Mouse (Mus musculus) limb, embryonic 11.5 days (tissue): ENCODE results near the gene Ptcd1. TPM values are rescaled to one million over a fixed set of nuclear protein-coding genes. Genes with fewer than 3 reads are reported as not detected.

Experiments used
- ATAC-seq: fragments of 200-750 bp; cut with Nextera tagmentation; 2 replicates; pipeline ENCODE4 v1.8.0; 2017; ENCODE audit warnings: low read depth; ENCODE audit not compliant: insufficient number of reproducible peaks, low FRiP score, low TSS enrichment
- DNase-seq: peaks from one replicate; pipeline ENCODE4 v3.0.0-alpha.2; 2015; ENCODE audit warnings: low spot score
- H3K27ac ChIP-seq: fragments of 300-500 bp; sonication (generic); replicated peaks from 2 replicates; pipeline ENCODE4 v1.5.1; 2014; ENCODE audit warnings: low read depth, mild to moderate bottlenecking, low read length
- H3K27me3 ChIP-seq: fragments of 300-500 bp; sonication (generic); 2 replicates; pipeline ENCODE4 v1.6.1; 2014; ENCODE audit warnings: mild to moderate bottlenecking, low read length, mixed read lengths; ENCODE audit not compliant: control insufficient read depth, insufficient read depth
- H3K36me3 ChIP-seq: fragments of 300-500 bp; sonication (generic); 2 replicates; pipeline ENCODE4 v1.6.1; 2014; ENCODE audit warnings: mild to moderate bottlenecking, low read length, moderate library complexity, mixed read lengths; ENCODE audit not compliant: control insufficient read depth, insufficient read depth
- H3K4me1 ChIP-seq: fragments of 300-500 bp; sonication (generic); 2 replicates; pipeline ENCODE4 v1.6.1; 2014; ENCODE audit warnings: low read length, mixed read lengths; ENCODE audit not compliant: control insufficient read depth, insufficient read depth
- H3K4me2 ChIP-seq: fragments of 300-500 bp; sonication (generic); 2 replicates; pipeline ENCODE4 v1.6.1; 2014; ENCODE audit warnings: low read depth, mild to moderate bottlenecking, moderate library complexity; ENCODE audit not compliant: severe bottlenecking
- H3K4me3 ChIP-seq: fragments of 300-500 bp; sonication (generic); 2 replicates; pipeline ENCODE4 v1.5.1; 2014; ENCODE audit warnings: low read depth, low read length
- H3K9ac ChIP-seq: fragments of 300-500 bp; sonication (generic); 2 replicates; pipeline ENCODE4 v1.6.1; 2014; ENCODE audit warnings: mild to moderate bottlenecking, low read length
- H3K9me3 ChIP-seq: fragments of 300-500 bp; sonication (generic); 2 replicates; pipeline ENCODE4 v1.6.1; 2016; ENCODE audit warnings: low read length; ENCODE audit not compliant: control insufficient read depth
- WGBS: fragments of 180-500 bp; shearing (Covaris S2); extraction: QIAGEN DNeasy Blood & Tissue Kit; methylation state at CpG from one replicate; pipeline ENCODE4 v1.1.7; 2014; 5-methylcytosine and 5-hydroxymethylcytosine counted together
- polyA plus RNA-seq: library from polyadenylated mRNA; unstranded; fragments of >200 nt; fragmentation: Nextera tagmentation; extraction: Ambion mirVana; gene quantifications from 2 replicates; pipeline ENCODE4 v1.2.1, GENCODE M21; 2014

The Ptcd1 gene
- polyA plus RNA-seq, 1 experiment from 2014 or later, result 15.1 TPM

DNA sequence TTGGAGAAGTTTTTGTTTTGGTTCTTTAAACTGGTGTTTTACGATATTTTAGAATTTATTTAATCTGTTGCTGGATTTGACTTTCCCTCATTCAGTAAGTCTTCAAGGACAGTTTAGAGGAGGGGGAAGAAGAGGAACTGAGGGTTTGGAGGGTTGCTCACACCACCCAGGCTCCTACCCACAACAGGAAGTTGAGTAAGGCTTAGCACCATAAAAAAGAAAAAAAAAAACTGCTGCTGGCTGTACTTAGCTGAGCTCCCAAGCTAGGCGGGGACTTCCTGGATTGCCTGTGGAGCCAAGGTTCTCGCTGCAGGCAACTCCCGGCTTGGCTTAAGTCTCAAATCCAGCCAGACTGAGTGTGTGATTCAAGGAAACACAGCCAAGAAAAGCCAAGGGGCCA, 50.6 kb downstream of the Ptcd1 start:
- H3K4me2 ChIP-seq, result no peak overlapping the region
- H3K9ac ChIP-seq, result no peak overlapping the region
- H3K36me3 ChIP-seq, result no peaks in the 10 kb centered on the region
- H3K4me3 ChIP-seq, result no peak overlapping the region
- WGBS, result 35% methylated on average over 4 of the region's 4 CpGs
- DNase-seq, result no peak
- no peak overlapping the region for H3K27ac ChIP-seq
- ATAC-seq, result no peak
- no peaks in the 10 kb centered on the region for H3K27me3 ChIP-seq
- H3K4me1 ChIP-seq, result peaks cover 6% of the 10 kb centered on the region; the same call in 1 of the 2 replicates
- H3K9me3 ChIP-seq, result no peaks in the 10 kb centered on the region

DNA sequence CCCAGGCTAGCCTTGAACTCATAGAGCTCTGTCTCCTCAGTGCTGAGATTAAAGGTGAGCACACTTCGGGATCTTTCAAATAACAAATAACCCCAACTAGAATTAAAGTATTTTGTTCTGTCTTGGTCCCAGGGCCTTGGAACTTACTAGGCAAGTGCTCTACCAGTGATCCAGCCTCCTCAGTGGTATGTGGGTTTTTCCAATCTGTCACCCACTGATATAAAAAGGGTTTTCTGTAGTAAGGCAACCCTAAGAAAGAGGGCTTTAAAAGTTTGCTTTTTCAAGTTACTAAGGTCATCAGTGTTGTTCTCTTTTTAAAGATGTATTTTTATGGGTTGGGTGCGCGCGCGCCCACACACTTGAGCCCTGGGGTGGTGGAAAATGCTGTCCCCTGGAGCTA, 51.2 kb downstream of the Ptcd1 start:
- H3K9me3 ChIP-seq, result no peaks in the 10 kb centered on the region
- no peak overlapping the region for H3K4me2 ChIP-seq
- H3K27me3 ChIP-seq, result no peaks in the 10 kb centered on the region
- WGBS, result 90% methylated on average over 5 of the region's 5 CpGs
- no peaks in the 10 kb centered on the region for H3K36me3 ChIP-seq
- no peak overlapping the region for H3K4me3 ChIP-seq
- ATAC-seq (no peak), DNase-seq (no peak)
- H3K9ac ChIP-seq, result no peak overlapping the region
- H3K27ac ChIP-seq, result no peak overlapping the region
- peaks cover 6% of the 10 kb centered on the region; the same call in 1 of the 2 replicates for H3K4me1 ChIP-seq

DNA sequence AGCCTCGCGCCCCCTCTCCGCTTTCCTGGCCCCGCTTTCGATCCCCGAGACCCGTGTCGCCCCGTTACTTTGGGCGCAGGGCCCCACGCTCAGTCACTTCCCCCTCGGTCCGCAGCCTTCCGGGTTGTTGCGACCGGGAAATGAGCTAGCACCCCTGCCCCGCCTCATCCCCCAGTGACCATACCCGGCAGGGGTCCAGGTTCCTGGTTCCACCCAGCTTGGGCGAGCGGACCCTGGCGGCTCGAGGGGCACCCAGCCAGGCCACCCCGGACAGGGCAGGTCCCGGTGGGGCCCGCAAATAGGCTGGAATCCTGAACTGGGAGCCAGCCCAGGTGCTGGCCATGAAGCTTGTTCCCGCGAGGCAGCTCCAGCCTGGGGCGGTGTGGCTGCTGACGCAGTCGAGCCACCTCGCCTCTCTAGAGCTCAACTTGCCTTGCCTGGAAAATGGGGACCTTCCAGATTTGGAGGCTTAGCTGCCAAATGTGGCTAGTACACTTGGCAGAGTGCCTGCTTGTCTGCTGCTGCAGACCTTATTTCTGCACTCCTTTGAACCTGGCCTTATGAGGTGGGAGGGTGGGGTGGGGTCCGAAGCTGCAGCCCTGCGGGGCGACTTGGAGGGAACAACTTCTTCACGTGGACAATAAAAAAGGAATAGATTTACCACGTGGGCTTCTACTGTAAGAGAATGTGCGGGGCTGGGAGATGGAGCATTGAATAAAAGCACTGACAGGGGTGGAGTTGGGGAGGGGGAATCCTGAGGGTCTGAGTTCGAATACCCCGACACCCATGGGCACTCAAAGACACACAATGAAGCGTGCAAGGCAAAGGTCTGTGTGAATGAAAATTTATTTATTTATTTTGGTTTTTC, 52.1 kb downstream of the Ptcd1 start:
- peak overlapping the region; percentile 74 for H3K4me2 ChIP-seq
- DNase-seq, result peak; percentile 53
- H3K36me3 ChIP-seq, result 0 out of 2 replicates have a peak, but pooled peaks cover 3% of the 10 kb centered on the region
- H3K9ac ChIP-seq, result peak overlapping the region; percentile 42
- ATAC-seq, result 0 out of 2 replicates have a peak, but pooled peaks have one; percentile 10
- no peaks in the 10 kb centered on the region for H3K27me3 ChIP-seq
- no peak overlapping the region for H3K27ac ChIP-seq
- no peaks in the 10 kb centered on the region for H3K9me3 ChIP-seq
- H3K4me1 ChIP-seq, result peaks cover 3% of the 10 kb centered on the region; the same call in 1 of the 2 replicates
- 17% methylated on average over 40 of the region's 40 CpGs for WGBS
- H3K4me3 ChIP-seq, result peak overlapping the region; percentile 64

DNA sequence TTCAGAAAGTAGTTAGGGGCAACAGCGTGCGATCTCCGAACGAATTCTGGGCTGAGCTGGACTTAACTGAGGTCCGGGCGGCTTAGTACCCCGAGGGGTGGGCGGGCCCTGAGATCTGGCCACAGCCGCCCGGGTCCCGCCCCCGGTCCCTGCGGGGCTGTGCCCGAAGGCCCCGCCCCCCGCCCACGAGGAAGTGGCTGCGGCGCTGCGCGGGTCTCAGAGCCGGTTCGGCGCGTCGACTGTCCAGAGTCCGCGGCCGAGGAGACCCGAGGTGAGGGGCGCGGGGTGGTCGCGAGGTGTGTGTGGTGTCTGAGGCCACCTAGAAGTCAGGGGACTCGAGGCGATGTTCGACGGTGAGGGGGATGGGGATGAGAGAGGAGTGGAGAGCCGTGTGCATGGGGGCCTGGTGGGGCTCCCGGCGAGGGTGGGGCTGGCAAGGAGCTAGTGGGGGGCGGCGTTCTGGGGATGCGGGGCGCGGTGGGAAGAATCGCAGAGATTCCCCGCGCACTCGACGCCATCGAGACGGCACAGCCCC, 52.8 kb downstream of the Ptcd1 start, which contains the start of gene Arpc1b:
Gene Arpc1b (plus strand): TSS at position 145 of the 535 bp plus-strand sequence.
- Histone ChIP-seq H3K27ac (no peak within 1 kb of the TSS), H3K4me2 (peak within 1 kb of the TSS; percentile 74), H3K9ac (peak within 1 kb of the TSS; percentile 42), H3K36me3 (0 out of 2 replicates have a peak, but pooled peaks cover 5% of the 10 kb centered on the region), H3K4me1 (peaks cover 3% of the 10 kb centered on the region; the same call in 1 of the 2 replicates), H3K27me3 (no peaks in the 10 kb centered on the region), H3K9me3 (no peaks in the 10 kb centered on the region), H3K4me3 (peak within 1 kb of the TSS; percentile 64)
- ATAC-seq (peak; percentile 52), DNase-seq (peak; percentile 71)
- under 1% methylated on average over 49 of the region's 53 CpGs for WGBS

DNA sequence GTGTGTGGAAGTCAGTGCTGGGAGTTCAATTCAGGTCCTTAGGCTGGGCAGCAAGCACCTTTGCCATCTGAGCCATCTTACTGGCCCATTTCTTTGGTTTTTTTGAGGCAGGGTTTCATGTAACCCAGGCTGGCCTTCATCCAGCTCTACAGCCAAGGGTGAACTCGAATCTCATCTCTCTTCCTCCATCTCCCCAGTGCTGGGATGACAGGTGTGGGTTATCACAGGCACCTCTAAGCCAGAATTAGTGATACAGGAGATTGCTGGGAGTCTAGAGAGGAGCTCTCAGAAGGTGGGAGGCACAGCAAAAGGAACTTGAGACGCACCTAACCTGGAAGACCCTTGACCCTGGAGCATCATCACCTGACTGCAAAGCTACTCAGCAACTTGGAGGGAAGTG, 53.5 kb downstream of the Ptcd1 start:
- Histone ChIP-seq H3K9ac (no peak overlapping the region), H3K4me2 (peak overlapping the region; percentile 74), H3K9me3 (no peaks in the 10 kb centered on the region), H3K36me3 (peaks cover 9% of the 10 kb centered on the region; the same call in 1 of the 2 replicates), H3K4me1 (peaks cover 3% of the 10 kb centered on the region; the same call in 1 of the 2 replicates), H3K27ac (no peak overlapping the region), H3K27me3 (no peaks in the 10 kb centered on the region), H3K4me3 (peak overlapping the region; percentile 64; the same call in 1 of the 2 replicates)
- peak; percentile 8; the same call in 1 of the 2 replicates for ATAC-seq
- 41% methylated on average over 2 of the region's 2 CpGs for WGBS
- no peak for DNase-seq

DNA sequence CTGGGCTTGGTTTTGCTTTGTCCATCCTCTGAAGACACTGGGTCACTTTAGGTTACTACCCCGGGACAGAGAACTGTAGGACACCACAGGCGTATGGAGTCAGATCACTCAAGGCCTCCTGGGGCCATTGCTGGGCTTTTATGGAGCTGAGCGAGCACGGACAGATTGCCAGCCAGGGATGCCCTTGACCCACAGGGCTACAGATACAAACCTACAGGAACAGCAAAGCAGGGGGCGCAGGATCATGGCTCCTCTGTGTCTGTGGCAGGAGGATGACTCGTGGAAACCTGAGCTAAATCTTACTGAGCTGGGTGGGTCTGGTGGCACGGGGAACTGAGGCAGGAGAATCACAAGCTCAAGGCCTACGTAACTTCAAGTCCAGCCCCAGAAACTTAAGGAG, 54.3 kb downstream of the Ptcd1 start:
- Histone ChIP-seq H3K27me3 (no peaks in the 10 kb centered on the region), H3K36me3 (peaks cover 11% of the 10 kb centered on the region), H3K9me3 (no peaks in the 10 kb centered on the region), H3K9ac (no peak overlapping the region), H3K4me1 (peaks cover 3% of the 10 kb centered on the region; the same call in 1 of the 2 replicates), H3K4me3 (no peak overlapping the region), H3K4me2 (no peak overlapping the region), H3K27ac (no peak overlapping the region)
- ATAC-seq (no peak), DNase-seq (no peak)
- 81% methylated on average over 8 of the region's 8 CpGs for WGBS

DNA sequence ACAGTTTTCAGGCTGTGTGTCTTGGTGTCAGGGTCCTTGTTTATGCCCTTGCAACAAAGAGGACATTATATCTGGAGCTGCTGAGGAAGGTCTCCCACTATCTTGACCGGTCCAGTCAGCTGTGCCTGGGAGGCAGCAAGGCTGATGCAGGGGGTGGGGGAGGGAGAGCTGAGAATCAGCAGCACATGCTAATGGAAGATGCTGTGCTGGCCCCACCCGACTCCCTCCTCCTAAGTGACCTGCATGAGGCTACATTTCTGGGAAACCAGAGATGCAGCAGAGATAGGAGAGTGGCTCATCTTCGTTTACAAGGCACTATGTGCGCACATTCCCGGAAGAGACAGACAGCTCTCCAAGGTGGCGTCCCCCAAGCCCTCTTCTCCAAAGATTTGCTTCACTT, 56.5 kb downstream of the Ptcd1 start:
- no peak overlapping the region for H3K4me3 ChIP-seq
- H3K36me3 ChIP-seq, result peaks cover 11% of the 10 kb centered on the region
- H3K9me3 ChIP-seq, result no peaks in the 10 kb centered on the region
- H3K4me1 ChIP-seq, result peaks cover 3% of the 10 kb centered on the region; the same call in 1 of the 2 replicates
- DNase-seq (no peak), ATAC-seq (no peak)
- H3K27me3 ChIP-seq, result no peaks in the 10 kb centered on the region
- no peak overlapping the region for H3K9ac ChIP-seq
- WGBS, result 86% methylated on average over 6 of the region's 6 CpGs
- H3K4me2 ChIP-seq, result no peak overlapping the region
- no peak overlapping the region for H3K27ac ChIP-seq

DNA sequence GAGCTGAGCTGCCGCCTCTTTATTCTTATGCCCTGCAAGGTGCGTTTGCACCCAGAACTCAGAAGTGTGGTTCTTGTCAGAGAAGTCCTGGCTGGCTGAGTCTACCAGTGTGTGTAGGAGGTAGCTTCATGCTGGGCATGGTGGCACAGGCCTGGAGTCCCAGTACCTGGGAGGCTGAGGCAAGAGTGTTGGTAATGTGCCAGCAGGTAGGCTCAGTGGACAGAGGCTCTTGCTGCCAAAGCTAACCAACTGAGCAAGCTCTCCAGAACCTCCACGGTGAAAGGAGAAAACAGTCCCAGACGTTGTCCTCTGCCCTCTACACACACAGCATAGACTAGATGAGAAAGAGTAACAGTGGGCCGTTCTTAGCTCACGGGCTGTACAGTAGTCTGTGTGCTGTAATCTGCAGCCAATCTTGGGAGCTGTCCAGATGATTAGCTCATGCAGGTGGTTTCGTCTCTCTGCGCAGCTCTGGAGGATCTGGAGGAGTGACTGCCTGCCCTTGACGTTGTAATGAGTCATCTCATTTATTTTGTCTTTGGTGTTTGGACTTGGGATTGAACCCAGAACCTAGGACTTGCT, 61.1 kb downstream of the Ptcd1 start:
- Histone ChIP-seq H3K27ac (no peak overlapping the region), H3K4me2 (no peak overlapping the region), H3K9me3 (no peaks in the 10 kb centered on the region), H3K9ac (no peak overlapping the region), H3K27me3 (no peaks in the 10 kb centered on the region), H3K4me1 (no peaks in the 10 kb centered on the region), H3K36me3 (peaks cover 28% of the 10 kb centered on the region), H3K4me3 (no peak overlapping the region)
- DNase-seq, result no peak
- no peak for ATAC-seq
- 91% methylated on average over 9 of the region's 9 CpGs for WGBS
